Mouse (Mus musculus): ENCODE data around the gene Frmpd4.

Gene Frmpd4

GRCm38 (mm10) chrX:168577131-168577530 lies at the start of gene Frmpd4:
Gene Frmpd4 (minus strand): TSS chrX:168577231.
- no peak for DNase-seq

DNA sequence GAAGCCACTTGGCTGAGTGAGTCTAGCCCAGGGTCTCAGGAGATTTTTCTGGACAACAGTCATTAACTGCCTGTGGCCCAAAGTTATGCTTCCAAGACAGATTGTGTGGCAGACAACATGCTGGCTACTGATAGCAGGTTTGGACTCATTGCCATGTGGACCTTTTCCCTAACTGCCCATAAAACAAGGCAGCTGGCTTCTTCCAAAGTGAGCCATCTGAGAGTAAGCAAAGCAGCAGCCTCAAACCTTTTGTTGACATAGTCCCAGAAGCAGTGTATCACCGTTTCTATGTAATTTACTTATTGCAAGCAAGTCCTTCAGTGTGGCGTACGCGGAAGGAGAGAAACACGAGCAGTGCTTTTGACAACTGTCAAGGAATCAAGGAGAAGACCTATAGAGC lies 18.2 kb upstream of the Frmpd4 start:
- DNase-seq: no peak

- DNase-seq: peak in 1 of 2 experiments; percentile 10
These were observed 7.3 kb upstream of the Frmpd4 start for GRCm38 (mm10) chrX:168584303-168584702.

DNA sequence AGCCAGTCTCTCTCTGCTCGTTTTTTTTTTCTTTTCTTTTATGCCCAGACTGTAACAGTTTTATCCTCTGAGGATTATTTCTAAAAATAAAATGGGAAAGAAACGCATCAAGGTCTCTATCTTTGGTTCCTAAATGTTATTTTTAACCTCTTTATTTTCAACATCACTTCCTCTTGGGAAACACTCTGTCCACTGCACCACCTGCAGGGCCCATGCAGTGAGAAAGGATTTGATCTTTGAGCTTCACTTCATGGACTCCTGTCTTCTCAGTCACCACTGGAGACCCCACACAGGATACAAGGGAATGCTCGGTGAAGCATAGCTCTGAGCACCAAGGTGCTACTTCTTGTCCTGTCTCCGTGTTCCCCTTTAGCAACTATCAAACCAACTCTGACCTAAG lies 5.2 kb downstream of the Frmpd4 start:
- no peak for DNase-seq

DNA sequence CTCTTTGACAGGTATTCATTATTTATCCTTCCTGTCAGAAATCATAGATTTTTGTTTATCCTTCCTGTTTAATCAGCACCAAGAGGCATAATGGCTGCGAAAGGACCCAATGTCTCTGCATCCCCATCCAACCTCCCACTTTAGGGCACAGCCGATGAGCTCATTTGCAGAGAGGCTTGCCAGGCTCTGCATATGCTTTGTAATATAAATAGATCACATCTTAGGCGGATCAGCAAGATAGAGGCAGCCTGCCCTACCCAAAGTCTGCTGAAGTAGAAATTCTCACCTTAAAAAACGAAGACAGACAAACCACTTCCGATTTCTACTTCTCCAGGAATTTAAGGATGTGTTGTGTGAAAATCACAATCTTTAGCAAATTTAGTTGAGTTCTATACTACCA lies 7.8 kb downstream of the Frmpd4 start:
- no peak for DNase-seq

DNA sequence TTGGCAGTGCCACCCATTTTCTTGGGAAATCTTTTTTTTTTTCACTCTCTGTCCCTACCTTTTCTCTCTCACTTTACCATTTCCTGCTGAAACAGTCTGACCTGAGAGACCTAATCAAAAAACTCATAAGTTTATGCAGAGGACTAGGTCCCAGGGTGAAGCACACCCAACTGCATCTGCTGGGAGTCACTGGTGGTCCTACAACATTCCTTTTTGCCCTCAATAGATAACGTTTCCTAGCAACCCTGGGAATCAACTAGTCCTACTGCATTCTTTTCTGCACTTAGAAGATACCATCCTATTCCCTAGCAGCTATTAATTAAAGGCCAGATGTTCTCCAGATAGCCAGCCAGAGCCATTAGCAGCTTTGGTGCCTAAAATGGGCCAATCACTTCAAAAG lies 71.8 kb downstream of the Frmpd4 start:
- DNase-seq: no peak

DNA sequence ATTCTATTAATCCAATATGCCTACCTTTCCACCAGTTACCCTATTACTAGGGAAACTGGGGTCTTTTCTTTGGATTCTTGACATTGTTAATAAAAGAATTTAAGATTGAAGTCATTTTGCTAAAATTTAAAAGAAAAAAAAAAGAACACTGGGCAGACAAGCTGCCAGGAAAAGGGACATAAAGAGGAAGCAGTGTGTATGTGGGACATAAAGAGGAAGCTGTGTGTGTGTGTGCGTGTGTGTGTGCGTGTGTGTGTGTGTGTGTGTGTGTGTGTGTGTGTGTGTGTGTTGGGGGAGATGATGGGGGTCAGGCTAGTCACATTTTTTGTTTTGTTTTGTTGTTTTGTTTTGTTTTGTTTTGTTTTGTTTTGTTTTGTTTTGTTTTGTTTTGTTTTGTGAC lies 121.8 kb downstream of the Frmpd4 start:
- DNase-seq: no peak

GRCm38 (mm10) chrX:168431206-168431605 lies 145.8 kb downstream of the Frmpd4 start:
- DNase-seq: peak in 1 of 2 experiments; percentile 1

DNA sequence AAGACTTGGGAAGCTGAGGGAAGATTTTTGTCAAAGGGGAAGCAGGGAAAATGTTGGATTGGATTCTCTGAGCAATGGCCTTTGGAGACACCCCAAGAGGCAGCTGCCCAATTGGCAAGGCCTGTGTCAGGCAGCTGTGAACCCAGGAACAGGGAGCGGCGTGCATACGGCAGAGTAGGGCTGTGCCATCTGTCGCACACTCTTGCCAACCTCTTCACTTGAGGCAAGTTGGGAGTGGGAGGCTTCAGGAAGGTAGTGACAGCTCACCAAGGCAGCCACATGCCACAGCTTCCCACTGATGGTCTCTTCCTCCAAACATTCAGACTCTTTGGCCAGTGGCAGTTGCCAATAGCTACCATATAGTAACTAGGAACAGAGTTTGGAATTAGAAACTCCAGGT lies 147.2 kb downstream of the Frmpd4 start:
- no peak for DNase-seq

DNA sequence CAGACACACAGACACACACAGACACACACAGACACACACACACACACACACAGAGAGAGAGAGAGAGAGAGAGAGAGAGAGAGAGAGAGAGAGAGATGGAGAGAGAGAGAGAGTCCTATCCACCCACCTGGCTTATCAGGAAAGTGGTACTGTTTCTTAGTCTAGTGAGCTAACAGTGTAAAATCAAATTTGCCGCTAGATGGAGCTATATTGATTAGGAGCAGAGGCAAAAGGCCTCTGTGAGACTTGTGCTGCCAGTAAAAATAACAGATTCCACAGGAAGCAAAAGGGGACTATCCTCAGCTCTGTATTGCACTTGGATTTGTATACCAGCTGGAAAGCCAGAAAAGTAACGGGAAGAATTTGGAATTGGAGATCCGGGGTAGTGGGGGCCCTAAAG lies 161.6 kb downstream of the Frmpd4 start:
- no peak for DNase-seq

GRCm38 (mm10) chrX:168403512-168403911 lies 173.5 kb downstream of the Frmpd4 start:
- DNase-seq: no peak

- DNase-seq: no peak
These were observed 226.6 kb downstream of the Frmpd4 start for GRCm38 (mm10) chrX:168350431-168350830.

- DNase-seq: peak in 1 of 2 experiments; percentile 7
These were observed 227.5 kb downstream of the Frmpd4 start for GRCm38 (mm10) chrX:168349320-168350225.

DNA sequence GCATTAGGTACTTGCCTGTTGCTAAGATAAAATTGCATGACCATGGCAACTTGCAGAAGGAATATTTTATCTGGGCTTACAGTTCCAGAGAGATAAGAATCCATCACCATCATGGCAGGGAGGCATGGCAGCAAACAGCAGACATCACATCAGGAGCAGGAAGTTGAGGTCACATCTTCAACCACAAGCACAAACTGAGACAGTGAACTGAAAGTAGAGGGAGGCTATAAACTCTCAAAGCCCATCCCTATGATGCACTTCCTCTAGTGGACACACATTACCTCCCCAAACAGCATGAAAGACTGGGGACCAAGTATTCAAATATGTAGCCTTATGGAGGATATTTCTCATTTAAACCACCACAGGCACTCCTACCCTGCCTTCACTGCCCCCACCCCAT lies 238.8 kb downstream of the Frmpd4 start:
- DNase-seq: no peak

DNA sequence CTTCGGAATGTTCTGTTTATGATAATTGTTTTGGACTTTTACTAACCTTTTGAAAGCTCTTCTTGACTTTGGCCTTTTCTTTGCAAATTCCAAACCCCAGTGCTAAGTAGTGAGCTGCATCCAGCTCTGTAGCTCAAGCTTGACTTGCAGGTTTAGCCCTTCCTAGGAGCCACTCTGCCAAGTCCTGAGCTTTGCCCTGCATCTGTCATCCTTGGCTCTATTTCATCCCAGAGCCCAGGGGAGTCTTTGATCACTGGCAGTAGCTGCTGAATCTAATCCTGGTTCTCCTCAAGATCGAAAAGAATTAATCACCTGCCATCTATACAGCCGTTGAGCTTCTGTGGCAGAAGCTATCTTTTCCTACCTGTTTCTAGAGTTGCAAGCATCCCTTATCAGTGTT lies 251.9 kb downstream of the Frmpd4 start:
- no peak for DNase-seq

- DNase-seq: no peak
These were observed 264.9 kb downstream of the Frmpd4 start for GRCm38 (mm10) chrX:168312158-168312557.

DNA sequence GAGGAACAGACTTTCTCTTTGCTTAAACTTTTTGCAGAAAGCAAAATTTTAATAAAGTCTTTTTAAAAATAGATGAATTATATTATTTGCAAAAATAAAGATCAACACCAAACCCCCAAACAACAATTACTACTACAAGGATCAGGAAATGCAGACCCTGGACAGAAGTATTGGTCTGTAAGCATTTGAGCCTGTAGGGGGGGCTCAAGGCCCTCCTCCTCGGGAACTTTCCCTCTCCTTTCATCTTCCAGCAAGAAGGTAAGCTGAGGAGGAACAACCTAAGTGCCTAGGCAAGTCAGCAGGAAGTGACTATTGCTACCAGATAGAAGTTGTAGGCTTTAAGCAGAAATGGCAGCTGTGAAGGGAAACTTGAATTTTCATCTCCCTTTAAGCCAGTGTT lies 266.9 kb downstream of the Frmpd4 start:
- DNase-seq: peak in 1 of 2 experiments; percentile 1

GRCm38 (mm10) chrX:168292506-168292905 lies 284.5 kb downstream of the Frmpd4 start:
- DNase-seq: no peak

GRCm38 (mm10) chrX:168207034-168207433 lies 370.0 kb downstream of the Frmpd4 start:
- no peak for DNase-seq

- no peak for DNase-seq
These were observed 385.1 kb downstream of the Frmpd4 start for GRCm38 (mm10) chrX:168191944-168192343.

DNA sequence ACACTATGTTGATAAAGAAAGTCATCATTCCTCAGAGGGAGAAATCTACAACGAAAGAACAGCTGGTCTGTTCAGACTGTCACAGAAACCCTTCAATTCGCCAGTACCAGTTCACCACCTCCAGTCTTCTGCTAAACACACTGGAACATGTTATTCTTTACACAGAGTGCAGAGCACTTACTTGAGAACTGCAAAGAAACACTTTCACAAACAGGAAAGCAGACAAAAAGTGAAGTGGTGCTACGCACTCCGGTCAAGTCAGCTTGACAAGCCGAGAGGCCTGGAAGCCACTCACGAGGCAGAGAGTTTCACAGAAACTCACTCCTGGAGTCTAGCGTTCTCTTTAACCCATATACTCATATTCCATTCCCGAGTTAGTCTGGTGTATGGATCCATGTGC lies 387.5 kb downstream of the Frmpd4 start:
- no peak for DNase-seq

- no peak for DNase-seq
These were observed 414.0 kb downstream of the Frmpd4 start for GRCm38 (mm10) chrX:168163001-168163400.

DNA sequence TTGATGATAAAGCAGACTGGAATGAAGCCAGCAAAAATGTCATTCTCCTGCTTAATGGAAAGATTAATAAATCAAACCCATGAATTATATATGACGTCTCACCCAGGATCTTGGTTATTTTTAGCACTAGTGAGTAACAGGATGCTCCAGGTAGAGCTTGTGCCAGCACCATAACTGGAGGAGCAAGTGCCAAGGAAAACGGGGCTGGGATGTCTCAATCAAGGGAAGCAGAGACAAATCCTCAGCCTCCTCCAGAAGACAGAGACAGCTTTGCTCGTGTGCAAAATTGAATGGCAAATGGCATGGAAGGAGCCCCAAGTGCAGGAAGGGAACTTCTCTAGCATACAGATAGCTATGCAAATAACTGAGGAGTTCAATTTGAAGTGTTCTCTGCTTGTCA lies 418.2 kb downstream of the Frmpd4 start:
- DNase-seq: no peak

DNA sequence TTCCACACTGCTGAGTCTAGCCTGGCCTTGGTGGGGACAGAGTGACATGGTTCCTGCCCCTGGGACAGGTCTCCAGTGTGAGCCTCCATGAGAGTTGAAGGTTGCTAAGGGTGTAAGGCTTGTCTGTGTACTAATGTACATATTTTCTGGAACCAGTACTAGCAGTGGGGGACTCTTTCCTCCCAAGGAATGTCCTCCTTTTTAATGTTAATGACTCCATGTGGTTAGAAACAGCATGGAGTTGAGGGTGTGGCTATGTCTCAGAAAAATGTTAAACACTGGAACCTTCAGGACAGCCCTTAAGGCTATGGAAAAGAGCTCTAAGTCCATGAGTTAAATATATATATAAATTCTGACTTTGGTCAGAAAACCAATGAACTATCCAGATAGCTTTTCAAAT lies 436.0 kb downstream of the Frmpd4 start:
- DNase-seq: no peak

- no peak for DNase-seq
These were observed 453.0 kb downstream of the Frmpd4 start for GRCm38 (mm10) chrX:168124043-168124442.

Measured in kidney, postnatal 25 days (tissue).